Mouse (Mus musculus) cortical plate, adult 2 months (tissue): Measurements from ENCODE around the gene Tmem184b.

Experiments
- CTCF ChIP-seq: fragments of 200-500 bp; IDR thresholded peaks from 2 replicates; pipeline ENCODE4 v1.5.1; 2011; ENCODE audit warnings: mild to moderate bottlenecking, control low read depth, low read length; ENCODE audit not compliant: insufficient read depth; ENCODE audit errors: extremely low read depth
- POLR2A ChIP-seq: fragments of 200-500 bp; IDR thresholded peaks from 2 replicates; pipeline ENCODE4 v1.6.1; 2011; ENCODE audit warnings: mild to moderate bottlenecking, low read length, control low read depth; ENCODE audit not compliant: insufficient read depth; ENCODE audit errors: extremely low read depth

GRCm38 (mm10) chr15:79440651-79441330 lies 37.4 kb upstream of the Tmem184b start:
- TF ChIP-seq CTCF (no peak), POLR2A (no peak)
